Mouse (Mus musculus) cerebellum, adult 2 months (tissue): Measurements from ENCODE around the gene Crygb.

ENCODE experiments used
- CTCF ChIP-seq: fragments of 200-500 bp; IDR thresholded peaks from 2 replicates; pipeline ENCODE4 v1.5.1; 2011; ENCODE audit warnings: low read depth, mild to moderate bottlenecking, control low read depth, low read length, moderate library complexity, borderline replicate concordance; ENCODE audit not compliant: insufficient read depth
- POLR2A ChIP-seq: fragments of 200-500 bp; IDR thresholded peaks from 2 replicates; pipeline ENCODE4 v1.6.1; 2011; ENCODE audit warnings: low read length, control low read depth, borderline replicate concordance; ENCODE audit not compliant: insufficient read depth

- no peak for TF ChIP-seq POLR2A
- no peak for TF ChIP-seq CTCF
Observed at GRCm38 (mm10) chr1:65064201-65064600, 17.9 kb downstream of the Crygb start.
